Mouse (Mus musculus): ENCODE data around the gene Gm28729. TPM values are rescaled to one million over a fixed set of nuclear protein-coding genes. Genes with fewer than 3 reads are reported as not detected.
"Not testable (repeated sequence)": the region's sequence is repeated elsewhere in the genome, so short reads cannot be mapped to it uniquely, and the experiment has no call there.

Gm28729 gene
- total RNA-seq (2017), result not detected in 2 replicates

- no peak; a peak in 1 of 4 replicates for ATAC-seq (replicated peaks in 1 of 2; ENCODE audit: insufficient read depth in 1 of 2, low FRiP score in 2 of 2, low TSS enrichment in 1 of 2, low read depth in 1 of 2, poor library complexity in 2 of 2, severe bottlenecking in 2 of 2)
Measured at GRCm38 (mm10) chr9:96524972-96525506, at the start of gene Gm28729. Gm28729 (minus strand) TSS chr9:96525264.

- ATAC-seq (replicated peaks in 1 of 2; ENCODE audit: insufficient read depth in 1 of 2, low FRiP score in 2 of 2, low TSS enrichment in 1 of 2, low read depth in 1 of 2, poor library complexity in 2 of 2, severe bottlenecking in 2 of 2), result 0 out of 4 replicates have a peak, but pooled peaks of 1 of the 2 experiments have one; percentile 28
Measured at GRCm38 (mm10) chr9:96573252-96573651, 48.2 kb upstream of the Gm28729 start.

GRCm38 (mm10) chr9:96572754-96573153, 47.7 kb upstream of the Gm28729 start:
- ATAC-seq (replicated peaks in 1 of 2; ENCODE audit: insufficient read depth in 1 of 2, low FRiP score in 2 of 2, low TSS enrichment in 1 of 2, low read depth in 1 of 2, poor library complexity in 2 of 2, severe bottlenecking in 2 of 2), result no peak

- ATAC-seq (replicated peaks in 1 of 2; ENCODE audit: insufficient read depth in 1 of 2, low FRiP score in 2 of 2, low TSS enrichment in 1 of 2, low read depth in 1 of 2, poor library complexity in 2 of 2, severe bottlenecking in 2 of 2), result no peak
Measured at GRCm38 (mm10) chr9:96566470-96566996, 41.5 kb upstream of the Gm28729 start.

- no peak for ATAC-seq (replicated peaks in 1 of 2; ENCODE audit: insufficient read depth in 1 of 2, low FRiP score in 2 of 2, low TSS enrichment in 1 of 2, low read depth in 1 of 2, poor library complexity in 2 of 2, severe bottlenecking in 2 of 2)
Measured at GRCm38 (mm10) chr9:96563501-96563900, 38.4 kb upstream of the Gm28729 start.

GRCm38 (mm10) chr9:96559148-96559547, 34.1 kb upstream of the Gm28729 start:
- ATAC-seq (replicated peaks in 1 of 2; ENCODE audit: insufficient read depth in 1 of 2, low FRiP score in 2 of 2, low TSS enrichment in 1 of 2, low read depth in 1 of 2, poor library complexity in 2 of 2, severe bottlenecking in 2 of 2), result no peak

- no peak for ATAC-seq (replicated peaks in 1 of 2; ENCODE audit: insufficient read depth in 1 of 2, low FRiP score in 2 of 2, low TSS enrichment in 1 of 2, low read depth in 1 of 2, poor library complexity in 2 of 2, severe bottlenecking in 2 of 2)
Measured at GRCm38 (mm10) chr9:96558594-96558993, 33.5 kb upstream of the Gm28729 start.

- no peak for ATAC-seq (replicated peaks in 1 of 2; ENCODE audit: insufficient read depth in 1 of 2, low FRiP score in 2 of 2, low TSS enrichment in 1 of 2, low read depth in 1 of 2, poor library complexity in 2 of 2, severe bottlenecking in 2 of 2)
Measured at GRCm38 (mm10) chr9:96554095-96554494, 29.0 kb upstream of the Gm28729 start.

GRCm38 (mm10) chr9:96545410-96545809, 20.3 kb upstream of the Gm28729 start:
- no peak for ATAC-seq (replicated peaks in 1 of 2; ENCODE audit: insufficient read depth in 1 of 2, low FRiP score in 2 of 2, low TSS enrichment in 1 of 2, low read depth in 1 of 2, poor library complexity in 2 of 2, severe bottlenecking in 2 of 2)

GRCm38 (mm10) chr9:96543643-96544640, 18.9 kb upstream of the Gm28729 start:
- peak; percentile 62 to 88; a peak in 2 of 4 replicates for ATAC-seq (replicated peaks in 1 of 2; ENCODE audit: insufficient read depth in 1 of 2, low FRiP score in 2 of 2, low TSS enrichment in 1 of 2, low read depth in 1 of 2, poor library complexity in 2 of 2, severe bottlenecking in 2 of 2)

GRCm38 (mm10) chr9:96538916-96539315, 13.9 kb upstream of the Gm28729 start:
- ATAC-seq (replicated peaks in 1 of 2; ENCODE audit: insufficient read depth in 1 of 2, low FRiP score in 2 of 2, low TSS enrichment in 1 of 2, low read depth in 1 of 2, poor library complexity in 2 of 2, severe bottlenecking in 2 of 2), result no peak

- ATAC-seq (replicated peaks in 1 of 2; ENCODE audit: insufficient read depth in 1 of 2, low FRiP score in 2 of 2, low TSS enrichment in 1 of 2, low read depth in 1 of 2, poor library complexity in 2 of 2, severe bottlenecking in 2 of 2), result no peak
Measured at GRCm38 (mm10) chr9:96537615-96537919, 12.5 kb upstream of the Gm28729 start.

GRCm38 (mm10) chr9:96536895-96537614, 12.0 kb upstream of the Gm28729 start:
- ATAC-seq (replicated peaks in 1 of 2; ENCODE audit: insufficient read depth in 1 of 2, low FRiP score in 2 of 2, low TSS enrichment in 1 of 2, low read depth in 1 of 2, poor library complexity in 2 of 2, severe bottlenecking in 2 of 2), result peak; percentile 63 to 83; a peak in 3 of 4 replicates

GRCm38 (mm10) chr9:96536093-96536492, 11.0 kb upstream of the Gm28729 start:
- ATAC-seq (replicated peaks in 1 of 2; ENCODE audit: insufficient read depth in 1 of 2, low FRiP score in 2 of 2, low TSS enrichment in 1 of 2, low read depth in 1 of 2, poor library complexity in 2 of 2, severe bottlenecking in 2 of 2), result not testable (repeated sequence)

- peak in 1 of 2 experiments; percentile 30; a peak in 1 of 4 replicates for ATAC-seq (replicated peaks in 1 of 2; ENCODE audit: insufficient read depth in 1 of 2, low FRiP score in 2 of 2, low TSS enrichment in 1 of 2, low read depth in 1 of 2, poor library complexity in 2 of 2, severe bottlenecking in 2 of 2)
Measured at GRCm38 (mm10) chr9:96535431-96535830, 10.4 kb upstream of the Gm28729 start.

- ATAC-seq (replicated peaks in 1 of 2; ENCODE audit: insufficient read depth in 1 of 2, low FRiP score in 2 of 2, low TSS enrichment in 1 of 2, low read depth in 1 of 2, poor library complexity in 2 of 2, severe bottlenecking in 2 of 2), result no peak
Measured at GRCm38 (mm10) chr9:96534256-96534655, 9.2 kb upstream of the Gm28729 start.

GRCm38 (mm10) chr9:96533476-96533875, 8.4 kb upstream of the Gm28729 start:
- ATAC-seq (replicated peaks in 1 of 2; ENCODE audit: insufficient read depth in 1 of 2, low FRiP score in 2 of 2, low TSS enrichment in 1 of 2, low read depth in 1 of 2, poor library complexity in 2 of 2, severe bottlenecking in 2 of 2), result no peak

- ATAC-seq (replicated peaks in 1 of 2; ENCODE audit: insufficient read depth in 1 of 2, low FRiP score in 2 of 2, low TSS enrichment in 1 of 2, low read depth in 1 of 2, poor library complexity in 2 of 2, severe bottlenecking in 2 of 2), result no peak
Measured at GRCm38 (mm10) chr9:96532531-96532930, 7.5 kb upstream of the Gm28729 start.

Data from hematopoietic stem cell, adult 5-6 weeks (primary cell).